ENCODE assay signal across 8 mouse cellular contexts in genomic region chr11:69038173-69038572, GRCm38 (mm10). TPM values are rescaled to one million over a fixed set of nuclear protein-coding genes. Genes with fewer than 3 reads are reported as not detected.
A peak's percentile ranks its signal among the peaks of the same experiment; 100 is the strongest.
DNase-seq lines count a peak whose midpoint lies in the region; ATAC-seq and TF ChIP-seq lines count a peak whose summit lies in the region.

No protein-coding gene starts in this region.

- no peaks in the 10 kb centered on the region for H3K79me2 ChIP-seq in heart, adult 2 months (replicated peaks; ENCODE audit: control insufficient read depth, insufficient read depth, low read length)

- TF ChIP-seq CTCF in heart, adult 2 months (IDR thresholded peaks at IDR 0.05) = no peak

- peaks cover 19% of the 10 kb centered on the region for H3K4me1 ChIP-seq in heart, embryonic 11.5 days (ENCODE audit: control insufficient read depth, insufficient read depth, low read length)
- peaks cover 10% of the 10 kb centered on the region for H3K4me1 ChIP-seq in heart, adult 2 months (ENCODE audit: control insufficient read depth, insufficient read depth, low read length)
- peaks cover 14% of the 10 kb centered on the region for H3K4me1 ChIP-seq in neural tube, embryonic 12.5 days
- H3K4me1 ChIP-seq in limb, embryonic 10.5 days = peaks cover 32% of the 10 kb centered on the region
- peaks cover 5% of the 10 kb centered on the region; the same call in 1 of the 2 replicates for H3K4me1 ChIP-seq in neural tube, embryonic 14.5 days (ENCODE audit: control insufficient read depth, insufficient read depth, low read length)

- WGBS in heart, embryonic 11.5 days (ENCODE audit: insufficient replicate concordance) = 73% methylated on average over 5 of the region's 5 CpGs
- 81% methylated on average over 5 of the region's 5 CpGs for WGBS in heart, adult 2 months
- 76% methylated on average over 5 of the region's 5 CpGs for WGBS in neural tube, embryonic 12.5 days
- 73% methylated on average over 5 of the region's 5 CpGs for WGBS in limb, embryonic 10.5 days
- 71% methylated on average over 5 of the region's 5 CpGs for WGBS in neural tube, embryonic 14.5 days

- no peaks in the 10 kb centered on the region for H3K27me3 ChIP-seq in heart, embryonic 11.5 days (ENCODE audit: control insufficient read depth, insufficient read depth, low read length)
- H3K27me3 ChIP-seq in heart, adult 2 months (ENCODE audit: control insufficient read depth, insufficient read depth, low read length) = no peaks in the 10 kb centered on the region
- H3K27me3 ChIP-seq in neural tube, embryonic 12.5 days (replicated peaks) = no peaks in the 10 kb centered on the region
- H3K27me3 ChIP-seq in limb, embryonic 10.5 days (ENCODE audit: low read depth, poor library complexity, severe bottlenecking) = no peaks in the 10 kb centered on the region
- H3K27me3 ChIP-seq in neural tube, embryonic 14.5 days (ENCODE audit: control insufficient read depth, insufficient read depth, low read length) = no peaks in the 10 kb centered on the region

- TF ChIP-seq EP300 in heart, adult 2 months (IDR thresholded peaks at IDR 0.05; ENCODE audit: insufficient read depth, low read depth, low read length) = no peak

- no peak overlapping the region for H3K9ac ChIP-seq in heart, embryonic 11.5 days (ENCODE audit: low read depth, low read length)
- H3K9ac ChIP-seq in heart, adult 2 months (ENCODE audit: low read depth, low read length) = no peak overlapping the region
- no peak overlapping the region for H3K9ac ChIP-seq in neural tube, embryonic 12.5 days
- no peak overlapping the region for H3K9ac ChIP-seq in neural tube, embryonic 14.5 days (replicated peaks; ENCODE audit: low read depth, low read length)

- intact Hi-C loops in heart, adult 2 months (cut with DNase I) = loop anchor here (5.0 kb wide), 1 partner anchor 71 kb away; the partner anchor contains the start of gene Slc25a35
- intact Hi-C loops in left cerebral cortex, postnatal 25 days (cut with DNase I) = no loop called here

- ATAC-seq in heart, embryonic 11.5 days (replicated peaks; ENCODE audit: insufficient number of reproducible peaks, low FRiP score, low TSS enrichment) = no peak
- ATAC-seq in neural tube, embryonic 12.5 days (ENCODE audit: low FRiP score, low read depth) = no peak
- ATAC-seq in neural tube, embryonic 14.5 days (ENCODE audit: low read depth) = no peak

- TF ChIP-seq POLR2A in heart, adult 2 months (IDR thresholded peaks at IDR 0.05; ENCODE audit: insufficient read depth, low read depth, low read length) = no peak

- DNase-seq in heart, adult 2 months = no peak
- DNase-seq in neural tube, embryonic 10.5 days (ENCODE audit: extremely low spot score, low spot score) = no peak
- no peak for DNase-seq in limb, embryonic 10.5 days (ENCODE audit: low spot score)
- DNase-seq in left cerebral cortex, postnatal 25 days (ENCODE audit: low spot score in 2 of 2) = no peak
- no peak for DNase-seq in embryo, embryonic 10 days (ENCODE audit: low spot score)

- H3K36me3 ChIP-seq in heart, embryonic 11.5 days (ENCODE audit: control insufficient read depth, insufficient read depth, low read length) = peaks cover 4% of the 10 kb centered on the region
- H3K36me3 ChIP-seq in heart, adult 2 months (ENCODE audit: control insufficient read depth, insufficient read depth, low read length) = no peaks in the 10 kb centered on the region
- peaks cover 21% of the 10 kb centered on the region for H3K36me3 ChIP-seq in neural tube, embryonic 12.5 days
- peaks cover 34% of the 10 kb centered on the region for H3K36me3 ChIP-seq in limb, embryonic 10.5 days
- H3K36me3 ChIP-seq in neural tube, embryonic 14.5 days (ENCODE audit: control insufficient read depth, insufficient read depth, low read length) = peaks cover 14% of the 10 kb centered on the region

- no peaks in the 10 kb centered on the region for H3K9me3 ChIP-seq in heart, embryonic 11.5 days (replicated peaks; ENCODE audit: control insufficient read depth, low read length)
- no peaks in the 10 kb centered on the region for H3K9me3 ChIP-seq in neural tube, embryonic 12.5 days
- H3K9me3 ChIP-seq in limb, embryonic 10.5 days (replicated peaks) = no peaks in the 10 kb centered on the region
- no peaks in the 10 kb centered on the region for H3K9me3 ChIP-seq in neural tube, embryonic 14.5 days (ENCODE audit: control insufficient read depth, low read length)

- peak overlapping the region; percentile 74; the same call in 1 of the 2 replicates for H3K4me2 ChIP-seq in heart, embryonic 11.5 days
- H3K4me2 ChIP-seq in neural tube, embryonic 12.5 days (replicated peaks) = peak overlapping the region; percentile 71; the same call in 1 of the 2 replicates
- H3K4me2 ChIP-seq in neural tube, embryonic 14.5 days (ENCODE audit: low read depth, low read length) = no peak overlapping the region

- no peak overlapping the region for H3K4me3 ChIP-seq in heart, embryonic 11.5 days (ENCODE audit: low read depth, low read length)
- no peak overlapping the region for H3K4me3 ChIP-seq in heart, adult 2 months
- no peak overlapping the region for H3K4me3 ChIP-seq in neural tube, embryonic 12.5 days
- H3K4me3 ChIP-seq in limb, embryonic 10.5 days = peak overlapping the region; percentile 65; the same call in 1 of the 2 replicates
- no peak overlapping the region for H3K4me3 ChIP-seq in neural tube, embryonic 14.5 days (ENCODE audit: low read depth, low read length)

- no peak overlapping the region for H3K27ac ChIP-seq in heart, embryonic 11.5 days (ENCODE audit: low read depth, low read length)
- H3K27ac ChIP-seq in heart, adult 2 months = no peak overlapping the region
- H3K27ac ChIP-seq in neural tube, embryonic 12.5 days = no peak overlapping the region
- H3K27ac ChIP-seq in limb, embryonic 10.5 days = 0 out of 2 replicates have a peak overlapping the region, but pooled peaks have one; percentile 4
- 0 out of 2 replicates have a peak overlapping the region, but pooled peaks have one; percentile 22 for H3K27ac ChIP-seq in neural tube, embryonic 14.5 days (ENCODE audit: low read depth, low read length)

RNA-seq across cellular contexts. Expression of gene Aurkb, which starts 7.3 kb away (rescaled TPM):
- 89.2 and 89.6 TPM in 2 replicates for polyA plus RNA-seq in heart, embryonic 11.5 days (2014; fragmentation: Nextera tagmentation; extraction: Ambion mirVana)
- under 1 TPM; 0.21 to 0.59 TPM for total RNA-seq in heart, adult 2 months (2021)
- 0.61 and 1.1 TPM in 2 replicates for polyA plus RNA-seq in heart, adult 2 months (2012; rRNA removed)
- polyA plus RNA-seq in neural tube, embryonic 12.5 days (2016; fragmentation: Nextera tagmentation; extraction: Ambion mirVana) = 95.5 and 98.4 TPM in 2 replicates
- polyA plus RNA-seq in limb, embryonic 10.5 days (2016; fragmentation: Nextera tagmentation; extraction: Ambion mirVana) = 214 and 217 TPM in 2 replicates
- polyA plus RNA-seq in neural tube, embryonic 14.5 days (2014; fragmentation: Nextera tagmentation; extraction: Ambion mirVana) = 8.7 and 12.8 TPM in 2 replicates
- total RNA-seq in left cerebral cortex, postnatal 25 days (2021) = under 1 TPM; 0.73 to 0.99 TPM

RNA-seq across cellular contexts. Expression of gene Borcs6, which starts 21.3 kb away (rescaled TPM):
- 7.7 and 9.8 TPM in 2 replicates for polyA plus RNA-seq in heart, embryonic 11.5 days (2014; fragmentation: Nextera tagmentation; extraction: Ambion mirVana)
- total RNA-seq in heart, adult 2 months (2021) = 10 to 100 TPM; 15.3 to 17.8 TPM
- polyA plus RNA-seq in heart, adult 2 months (2012; rRNA removed) = 13.0 and 14.2 TPM in 2 replicates
- polyA plus RNA-seq in neural tube, embryonic 12.5 days (2016; fragmentation: Nextera tagmentation; extraction: Ambion mirVana) = 17.9 and 18.9 TPM in 2 replicates
- 5.3 and 6.0 TPM in 2 replicates for polyA plus RNA-seq in limb, embryonic 10.5 days (2016; fragmentation: Nextera tagmentation; extraction: Ambion mirVana)
- 16.1 and 17.7 TPM in 2 replicates for polyA plus RNA-seq in neural tube, embryonic 14.5 days (2014; fragmentation: Nextera tagmentation; extraction: Ambion mirVana)
- total RNA-seq in left cerebral cortex, postnatal 25 days (2021) = 10 to 100 TPM; 29.1 to 29.5 TPM

RNA-seq across cellular contexts. Expression of gene Ctc1, which starts 22.5 kb away (rescaled TPM):
- 41.3 and 48.3 TPM in 2 replicates for polyA plus RNA-seq in heart, embryonic 11.5 days (2014; fragmentation: Nextera tagmentation; extraction: Ambion mirVana)
- 10 to 100 TPM; 10.7 to 15.7 TPM for total RNA-seq in heart, adult 2 months (2021)
- polyA plus RNA-seq in heart, adult 2 months (2012; rRNA removed) = 21.5 and 26.8 TPM in 2 replicates
- polyA plus RNA-seq in neural tube, embryonic 12.5 days (2016; fragmentation: Nextera tagmentation; extraction: Ambion mirVana) = 60.8 and 66.8 TPM in 2 replicates
- 103 and 104 TPM in 2 replicates for polyA plus RNA-seq in limb, embryonic 10.5 days (2016; fragmentation: Nextera tagmentation; extraction: Ambion mirVana)
- polyA plus RNA-seq in neural tube, embryonic 14.5 days (2014; fragmentation: Nextera tagmentation; extraction: Ambion mirVana) = 51.8 and 59.3 TPM in 2 replicates
- total RNA-seq in left cerebral cortex, postnatal 25 days (2021) = 10 to 100 TPM; 35.1 to 35.8 TPM

RNA-seq across cellular contexts. Expression of gene Pfas, which starts 29.9 kb away (rescaled TPM):
- polyA plus RNA-seq in heart, embryonic 11.5 days (2014; fragmentation: Nextera tagmentation; extraction: Ambion mirVana) = 17.3 and 24.0 TPM in 2 replicates
- 1 to 10 TPM; 5.9 to 6.4 TPM for total RNA-seq in heart, adult 2 months (2021)
- polyA plus RNA-seq in heart, adult 2 months (2012; rRNA removed) = 8.5 and 11.5 TPM in 2 replicates
- 26.3 and 30.9 TPM in 2 replicates for polyA plus RNA-seq in neural tube, embryonic 12.5 days (2016; fragmentation: Nextera tagmentation; extraction: Ambion mirVana)
- 66.5 and 70.0 TPM in 2 replicates for polyA plus RNA-seq in limb, embryonic 10.5 days (2016; fragmentation: Nextera tagmentation; extraction: Ambion mirVana)
- 16.0 and 16.5 TPM in 2 replicates for polyA plus RNA-seq in neural tube, embryonic 14.5 days (2014; fragmentation: Nextera tagmentation; extraction: Ambion mirVana)
- total RNA-seq in left cerebral cortex, postnatal 25 days (2021) = 10 to 100 TPM; 17.3 to 18.9 TPM

RNA-seq across cellular contexts. Expression of gene Tmem107, which starts 32.4 kb away (rescaled TPM):
- polyA plus RNA-seq in heart, embryonic 11.5 days (2014; fragmentation: Nextera tagmentation; extraction: Ambion mirVana) = 26.4 and 28.2 TPM in 2 replicates
- total RNA-seq in heart, adult 2 months (2021) = 1 to 10 TPM; 5.6 to 6.6 TPM
- polyA plus RNA-seq in heart, adult 2 months (2012; rRNA removed) = 15.9 and 26.1 TPM in 2 replicates
- polyA plus RNA-seq in neural tube, embryonic 12.5 days (2016; fragmentation: Nextera tagmentation; extraction: Ambion mirVana) = 36.1 and 39.8 TPM in 2 replicates
- 35.8 and 38.6 TPM in 2 replicates for polyA plus RNA-seq in limb, embryonic 10.5 days (2016; fragmentation: Nextera tagmentation; extraction: Ambion mirVana)
- 24.7 and 27.7 TPM in 2 replicates for polyA plus RNA-seq in neural tube, embryonic 14.5 days (2014; fragmentation: Nextera tagmentation; extraction: Ambion mirVana)
- 10 to 100 TPM; 16.9 to 18.2 TPM for total RNA-seq in left cerebral cortex, postnatal 25 days (2021)

Comparison
In these comparisons a context has a peak if more than half of its experiments do, and no peak if none do; other contexts are left out.
1. H3K27ac ChIP-seq: peak in limb, embryonic 10.5 days (single experiment) and neural tube, embryonic 14.5 days (single experiment); none in heart, embryonic 11.5 days (single experiment), heart, adult 2 months (single experiment) and neural tube, embryonic 12.5 days (single experiment).